Mouse (Mus musculus) urinary bladder, adult 2 months (tissue): ENCODE measurements around the gene Nup210l. TPM values are rescaled to one million over a fixed set of nuclear protein-coding genes. Genes with fewer than 3 reads are reported as not detected.

Source experiments
- DNase-seq: peaks from one replicate; pipeline ENCODE4 v3.0.0; 2022; ENCODE audit warnings: low spot score
- polyA plus RNA-seq: library from polyadenylated mRNA; depleted of rRNA; stranded (reverse); fragments of >200 nt; gene quantifications from 2 replicates; pipeline ENCODE4 v1.2.3, GENCODE M21; 2012; rRNA removed

The Nup210l gene
- polyA plus RNA-seq, 1 experiment, result 0.80 TPM

GRCm38 (mm10) chr3:90255784-90256353, 151.9 kb downstream of the Nup210l start:
- no peak for DNase-seq

DNA sequence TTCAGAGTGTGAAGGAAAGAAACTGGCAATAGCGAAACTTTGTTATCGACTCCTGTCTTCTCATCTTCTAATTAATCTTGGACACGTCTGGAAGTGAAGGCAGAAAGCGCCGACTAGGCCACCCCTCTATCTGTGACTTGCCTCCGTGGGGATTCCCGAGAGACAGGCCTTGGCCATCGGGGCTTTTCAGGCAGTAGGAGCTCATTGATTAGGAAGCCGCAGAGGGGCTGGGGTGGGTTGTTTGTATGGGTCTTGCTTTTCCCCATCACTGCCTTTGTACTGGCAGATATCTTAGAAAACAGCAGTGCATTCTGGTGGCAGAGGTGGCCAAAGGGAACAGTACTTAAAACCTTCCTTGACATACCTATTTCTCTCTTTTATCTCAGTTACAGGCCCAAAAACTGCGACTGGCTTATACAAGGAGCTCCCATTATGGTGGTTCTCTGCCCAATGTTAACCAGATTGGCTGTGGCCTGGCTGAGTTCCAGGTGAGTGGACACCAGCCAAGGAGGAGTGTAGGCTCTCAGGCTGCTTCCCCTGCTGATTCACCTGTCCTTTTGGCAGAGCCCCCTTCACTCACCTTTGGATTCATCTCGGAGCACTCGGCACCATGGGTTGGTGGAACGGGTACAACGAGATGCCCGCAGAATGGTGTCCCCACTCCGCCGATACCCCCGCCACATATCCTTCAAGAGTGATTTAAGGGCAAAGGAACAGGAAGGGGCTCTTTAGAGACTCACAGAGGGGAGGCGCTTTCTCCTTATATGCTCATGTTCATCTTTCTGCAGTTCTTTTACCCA, 153.0 kb downstream of the Nup210l start:
- no peak for DNase-seq

DNA sequence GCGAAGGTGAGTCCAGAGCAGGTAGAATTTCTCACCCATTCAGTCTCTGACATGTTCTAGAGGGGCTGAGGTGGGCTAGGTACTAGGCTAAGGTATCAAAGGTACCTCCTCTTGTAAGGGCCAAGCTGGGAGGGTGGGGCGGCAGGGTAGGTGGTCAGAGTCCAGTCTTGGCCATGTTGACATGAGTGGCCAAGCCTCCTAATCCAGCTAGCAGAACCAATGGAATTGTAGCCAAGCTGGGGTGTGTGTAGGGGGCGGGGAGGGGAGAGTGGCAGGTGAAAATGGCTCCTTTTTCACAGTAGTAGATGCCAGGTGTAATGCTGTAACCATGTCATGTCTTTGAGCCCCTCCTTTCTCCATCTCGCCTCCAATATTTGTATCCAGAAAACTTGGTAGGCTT, 154.6 kb downstream of the Nup210l start:
- no peak for DNase-seq

Other genes starting within 250 kb of the Nup210l start
- 5.3 and 7.9 TPM in 2 replicates for gene Il6ra, start 190.9 kb upstream of the Nup210l start, polyA plus RNA-seq
- 32.0 and 35.8 TPM in 2 replicates for gene Atp8b2, start 140.6 kb upstream of the Nup210l start, polyA plus RNA-seq
- 82.4 and 102 TPM in 2 replicates for gene Hax1, start 105.4 kb upstream of the Nup210l start, polyA plus RNA-seq
- 85.5 and 91.1 TPM in 2 replicates for gene 4933434E20Rik, start 52.5 kb upstream of the Nup210l start, polyA plus RNA-seq
- 85.2 and 100 TPM in 2 replicates for gene Ubap2l, start 51.5 kb upstream of the Nup210l start, polyA plus RNA-seq
- 198 and 201 TPM in 2 replicates for gene Tpm3, start 31.5 kb upstream of the Nup210l start, polyA plus RNA-seq
- gene Rps27, start 109.5 kb downstream of the Nup210l start, polyA plus RNA-seq, result 4,684 and 6,324 TPM in 2 replicates
- 18.7 and 21.4 TPM in 2 replicates for gene Rab13, start 109.6 kb downstream of the Nup210l start, polyA plus RNA-seq
- gene Jtb, start 127.5 kb downstream of the Nup210l start, polyA plus RNA-seq, result 64.2 and 81.2 TPM in 2 replicates
- gene Creb3l4, start 139.4 kb downstream of the Nup210l start, polyA plus RNA-seq, result 1.7 and 2.0 TPM in 2 replicates
- gene Slc39a1, start 144.0 kb downstream of the Nup210l start, polyA plus RNA-seq, result 55.0 and 79.5 TPM in 2 replicates
- gene Crtc2, start 150.0 kb downstream of the Nup210l start, polyA plus RNA-seq, result 23.7 and 35.6 TPM in 2 replicates
- 15.0 and 15.4 TPM in 2 replicates for gene Dennd4b, start 161.1 kb downstream of the Nup210l start, polyA plus RNA-seq
- 14.7 and 23.9 TPM in 2 replicates for gene Gatad2b, start 189.0 kb downstream of the Nup210l start, polyA plus RNA-seq